Mouse (Mus musculus) heart, embryonic 15.5 days (tissue): ENCODE results near the gene Rasa2. TPM values are rescaled to one million over a fixed set of nuclear protein-coding genes. Genes with fewer than 3 reads are reported as not detected.
"Not testable (repeated sequence)": the region's sequence is repeated elsewhere in the genome, so short reads cannot be mapped to it uniquely, and the experiment has no call there.

ENCODE experiments used
- ATAC-seq: fragments of 200-750 bp; cut with Nextera tagmentation; replicated peaks from 2 replicates; pipeline ENCODE4 v1.8.0; 2017; ENCODE audit warnings: low read depth, moderate TSS enrichment; ENCODE audit not compliant: insufficient number of reproducible peaks, insufficient read depth, low FRiP score
- H3K27ac ChIP-seq: fragments of 300-500 bp; sonication (generic); 2 replicates; pipeline ENCODE4 v1.5.1; 2015; ENCODE audit warnings: mild to moderate bottlenecking, inconsistent platforms
- H3K27me3 ChIP-seq: fragments of 300-500 bp; sonication (generic); 2 replicates; pipeline ENCODE4 v1.6.1; 2015; ENCODE audit warnings: inconsistent platforms
- H3K36me3 ChIP-seq: fragments of 300-500 bp; sonication (generic); 2 replicates; pipeline ENCODE4 v1.6.1; 2015; ENCODE audit warnings: mild to moderate bottlenecking, inconsistent platforms
- H3K4me1 ChIP-seq: fragments of 300-500 bp; sonication (generic); replicated peaks from 2 replicates; pipeline ENCODE4 v1.6.1; 2015; ENCODE audit warnings: inconsistent platforms
- H3K4me2 ChIP-seq: fragments of 300-500 bp; sonication (generic); 2 replicates; pipeline ENCODE4 v1.6.1; 2015; ENCODE audit warnings: inconsistent platforms, mild to moderate bottlenecking, moderate library complexity
- H3K4me3 ChIP-seq: fragments of 300-500 bp; sonication (generic); 2 replicates; pipeline ENCODE4 v1.5.1; 2015; ENCODE audit warnings: mild to moderate bottlenecking, inconsistent platforms
- H3K9ac ChIP-seq: fragments of 300-500 bp; sonication (generic); 2 replicates; pipeline ENCODE4 v1.6.1; 2015; ENCODE audit warnings: mild to moderate bottlenecking, inconsistent platforms
- H3K9me3 ChIP-seq: fragments of 300-500 bp; sonication (generic); replicated peaks from 2 replicates; pipeline ENCODE4 v1.6.1; 2016; ENCODE audit warnings: inconsistent platforms
- WGBS: fragments of 180-500 bp; shearing (Covaris S2); methylation state at CpG from one replicate; pipeline ENCODE4 v1.1.7; 2015; ENCODE audit warnings: mixed read lengths; 5-methylcytosine and 5-hydroxymethylcytosine counted together
- polyA plus RNA-seq: library from polyadenylated mRNA; unstranded; fragments of >200 nt; fragmentation: Nextera tagmentation; extraction: Ambion mirVana; gene quantifications from 2 replicates; pipeline ENCODE4 v1.2.1, GENCODE M21; 2015

Rasa2 gene
- polyA plus RNA-seq, 1 experiment from 2014 or later, result 13.1 TPM

- WGBS, result 87% methylated on average over 5 of the region's 5 CpGs
- no peak overlapping the region for H3K4me2 ChIP-seq
- ATAC-seq, result no peak
Observed at GRCm38 (mm10) chr9:96523148-96523547, 108.3 kb downstream of the Rasa2 start.

GRCm38 (mm10) chr9:96521574-96521973 lies 109.8 kb downstream of the Rasa2 start:
- H3K4me3 ChIP-seq, H3K27ac ChIP-seq, H3K36me3 ChIP-seq, H3K9me3 ChIP-seq, ATAC-seq, H3K27me3 ChIP-seq, H3K4me1 ChIP-seq, H3K9ac ChIP-seq, H3K4me2 ChIP-seq: not testable (repeated sequence)
- 87% methylated on average over 2 of the region's 2 CpGs for WGBS

More at GRCm38 (mm10) chr9:96523148-96523547, 108.3 kb downstream of the Rasa2 start:
- Histone ChIP-seq H3K4me1 (no peaks in the 10 kb centered on the region), H3K4me3 (no peak overlapping the region), H3K36me3 (no peaks in the 10 kb centered on the region), H3K27me3 (no peaks in the 10 kb centered on the region), H3K27ac (no peak overlapping the region), H3K9ac (no peak overlapping the region), H3K9me3 (no peaks in the 10 kb centered on the region)

- 24% methylated on average over 4 of the region's 4 CpGs for WGBS
- H3K4me2 ChIP-seq, result no peak overlapping the region
- no peaks in the 10 kb centered on the region for H3K27me3 ChIP-seq
- H3K9me3 ChIP-seq, result no peaks in the 10 kb centered on the region
- H3K4me1 ChIP-seq, result no peaks in the 10 kb centered on the region
- no peak overlapping the region for H3K4me3 ChIP-seq
- no peak for ATAC-seq
- no peaks in the 10 kb centered on the region for H3K36me3 ChIP-seq
- H3K9ac ChIP-seq, result no peak overlapping the region
- no peak overlapping the region for H3K27ac ChIP-seq
Observed at GRCm38 (mm10) chr9:96517429-96517828, 114.0 kb downstream of the Rasa2 start.

- H3K27me3 ChIP-seq, result no peaks in the 10 kb centered on the region
- H3K4me1 ChIP-seq, result no peaks in the 10 kb centered on the region
- no peak overlapping the region for H3K4me2 ChIP-seq
- 67% methylated on average over 3 of the region's 3 CpGs for WGBS
- H3K9me3 ChIP-seq, result no peaks in the 10 kb centered on the region
- H3K4me3 ChIP-seq, result no peak overlapping the region
- no peak overlapping the region for H3K27ac ChIP-seq
- no peak for ATAC-seq
- H3K9ac ChIP-seq, result no peak overlapping the region
- no peaks in the 10 kb centered on the region for H3K36me3 ChIP-seq
Observed at GRCm38 (mm10) chr9:96516806-96517205, 114.6 kb downstream of the Rasa2 start.

- no peak overlapping the region for H3K9ac ChIP-seq
- H3K4me1 ChIP-seq, result no peaks in the 10 kb centered on the region
- H3K9me3 ChIP-seq, result no peaks in the 10 kb centered on the region
- H3K4me3 ChIP-seq, result no peak overlapping the region
- no peaks in the 10 kb centered on the region for H3K27me3 ChIP-seq
- ATAC-seq, result no peak
- no peak overlapping the region for H3K4me2 ChIP-seq
- 77% methylated on average over 5 of the region's 5 CpGs for WGBS
- no peak overlapping the region for H3K27ac ChIP-seq
- no peaks in the 10 kb centered on the region for H3K36me3 ChIP-seq
Observed at GRCm38 (mm10) chr9:96515737-96516136, 115.7 kb downstream of the Rasa2 start.

- WGBS, result 55% methylated on average over 5 of the region's 5 CpGs
- Histone ChIP-seq H3K9ac (no peak overlapping the region), H3K27me3 (no peaks in the 10 kb centered on the region), H3K36me3 (no peaks in the 10 kb centered on the region), H3K4me3 (no peak overlapping the region), H3K27ac (no peak overlapping the region), H3K9me3 (no peaks in the 10 kb centered on the region), H3K4me2 (no peak overlapping the region), H3K4me1 (no peaks in the 10 kb centered on the region)
- ATAC-seq, result no peak
Observed at GRCm38 (mm10) chr9:96514278-96514677, 117.1 kb downstream of the Rasa2 start.

- Histone ChIP-seq H3K9me3 (no peaks in the 10 kb centered on the region), H3K27me3 (no peaks in the 10 kb centered on the region), H3K4me2 (no peak overlapping the region), H3K4me1 (no peaks in the 10 kb centered on the region), H3K36me3 (no peaks in the 10 kb centered on the region), H3K4me3 (no peak overlapping the region), H3K27ac (no peak overlapping the region), H3K9ac (no peak overlapping the region)
- no peak for ATAC-seq
- 53% methylated on average over 10 of the region's 10 CpGs for WGBS
Observed at GRCm38 (mm10) chr9:96506011-96506498, 125.4 kb downstream of the Rasa2 start.

GRCm38 (mm10) chr9:96505156-96505555 lies 126.3 kb downstream of the Rasa2 start:
- WGBS, result 84% methylated on average over 4 of the region's 4 CpGs
- ATAC-seq, result no peak

GRCm38 (mm10) chr9:96504116-96504895 lies 127.1 kb downstream of the Rasa2 start:
- Histone ChIP-seq H3K27me3 (no peaks in the 10 kb centered on the region), H3K9me3 (no peaks in the 10 kb centered on the region), H3K4me3 (no peak overlapping the region), H3K9ac (no peak overlapping the region), H3K36me3 (no peaks in the 10 kb centered on the region), H3K27ac (no peak overlapping the region), H3K4me2 (no peak overlapping the region), H3K4me1 (no peaks in the 10 kb centered on the region)
- WGBS, result 75% methylated on average over 17 of the region's 17 CpGs
- ATAC-seq, result no peak

More at GRCm38 (mm10) chr9:96505156-96505555, 126.3 kb downstream of the Rasa2 start:
- H3K4me1 ChIP-seq, result no peaks in the 10 kb centered on the region
- no peaks in the 10 kb centered on the region for H3K9me3 ChIP-seq
- H3K27ac ChIP-seq, result no peak overlapping the region
- no peaks in the 10 kb centered on the region for H3K27me3 ChIP-seq
- no peak overlapping the region for H3K9ac ChIP-seq
- no peaks in the 10 kb centered on the region for H3K36me3 ChIP-seq
- H3K4me3 ChIP-seq, result no peak overlapping the region
- no peak overlapping the region for H3K4me2 ChIP-seq

GRCm38 (mm10) chr9:96502856-96503610 lies 128.4 kb downstream of the Rasa2 start:
- Histone ChIP-seq H3K4me3 (no peak overlapping the region), H3K9ac (no peak overlapping the region), H3K4me2 (no peak overlapping the region), H3K27me3 (no peaks in the 10 kb centered on the region), H3K4me1 (no peaks in the 10 kb centered on the region), H3K9me3 (no peaks in the 10 kb centered on the region), H3K36me3 (no peaks in the 10 kb centered on the region), H3K27ac (no peak overlapping the region)
- ATAC-seq, result no peak
- WGBS, result 70% methylated on average over 6 of the region's 6 CpGs

GRCm38 (mm10) chr9:96501217-96501616 lies 130.2 kb downstream of the Rasa2 start:
- Histone ChIP-seq H3K9me3 (no peaks in the 10 kb centered on the region), H3K27ac (no peak overlapping the region), H3K27me3 (no peaks in the 10 kb centered on the region), H3K36me3 (no peaks in the 10 kb centered on the region), H3K9ac (no peak overlapping the region), H3K4me3 (no peak overlapping the region), H3K4me1 (no peaks in the 10 kb centered on the region), H3K4me2 (no peak overlapping the region)
- WGBS, result 55% methylated on average over 7 of the region's 7 CpGs
- no peak for ATAC-seq
